Mouse (Mus musculus): ENCODE results near the gene Rreb1.

DNA sequence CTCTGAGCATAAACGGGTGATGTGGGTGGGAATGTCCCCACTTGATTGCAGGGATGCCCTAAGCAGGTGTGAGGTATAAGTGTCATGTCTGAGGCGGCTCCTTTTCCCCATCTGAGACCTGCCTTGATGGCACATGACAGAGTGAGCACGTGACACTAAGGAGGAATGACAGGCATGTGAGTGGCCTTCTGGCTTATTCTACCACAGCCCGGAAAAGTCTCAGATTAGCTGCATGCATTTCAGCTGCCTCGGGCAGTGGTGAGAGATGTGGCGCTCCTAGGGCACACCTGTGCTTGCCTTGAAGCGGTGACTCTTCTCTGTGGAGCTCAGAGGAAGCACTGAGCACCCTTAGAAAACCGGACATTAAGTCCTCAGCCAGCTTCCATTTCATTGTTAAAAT, 167.2 kb downstream of the Rreb1 start:
- TF ChIP-seq MAX (IDR thresholded peaks at IDR 0.05) (no peak), CTCF (IDR thresholded peaks at IDR 0.05; ENCODE audit: control insufficient read depth, insufficient read depth, insufficient read length) (no peak), USF1 (IDR thresholded peaks at IDR 0.05; ENCODE audit: low read depth) (no peak), MYOG (IDR thresholded peaks at IDR 0.05; ENCODE audit: control insufficient read depth, extremely low read depth, insufficient read length) (no peak), CEBPB (IDR thresholded peaks at IDR 0.05; ENCODE audit: low read depth) (no peak)

Measured in C2C12 (cell line).